Mouse (Mus musculus) embryo, embryonic 11.5 days (tissue): ENCODE measurements around the gene Sdc4.
A peak's percentile ranks its signal among the peaks of the same experiment; 100 is the strongest.

Experiments
- DNase-seq: peaks from one replicate; pipeline ENCODE4 v3.0.0-alpha.2; 2012; ENCODE audit warnings: low read depth, low spot score

Gene Sdc4

DNA sequence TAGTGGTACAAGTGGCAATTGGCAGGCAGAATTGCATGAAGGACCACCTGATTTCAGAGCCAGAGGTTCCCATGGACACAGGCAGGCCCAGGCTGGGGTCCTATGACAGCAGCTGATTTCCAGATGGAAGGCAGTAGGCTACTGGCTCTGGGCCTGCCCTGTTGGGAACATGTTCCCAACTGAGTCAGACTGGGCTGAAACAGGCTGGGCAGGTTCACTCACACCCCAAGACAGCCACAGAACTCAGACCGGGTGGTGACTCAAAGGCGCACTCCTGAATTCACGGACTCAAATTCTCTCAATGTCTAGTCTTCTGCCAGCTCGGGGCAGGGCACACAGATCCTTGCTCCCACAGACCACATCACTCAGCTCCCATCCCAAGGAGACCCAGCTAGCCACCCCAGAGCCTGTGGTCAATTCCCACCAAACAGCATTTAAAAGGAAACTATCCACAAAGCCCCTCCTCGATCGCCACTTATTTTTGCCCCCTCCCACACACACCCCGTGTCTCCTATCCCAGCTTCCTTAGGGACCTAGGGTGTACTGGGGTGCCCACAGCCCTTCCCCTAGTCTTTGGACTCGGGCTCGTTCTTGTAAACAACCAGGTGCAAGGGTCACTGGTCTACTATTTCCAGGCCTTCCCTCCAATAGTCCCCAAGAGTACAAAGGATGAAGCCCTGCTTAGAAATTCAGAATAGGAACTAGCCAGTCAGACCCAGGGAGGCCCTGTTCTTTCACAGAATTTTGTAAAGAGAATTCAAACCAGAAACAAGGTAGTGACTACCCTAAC is 11.8 kb downstream of the Sdc4 start:
- no peak for DNase-seq

DNA sequence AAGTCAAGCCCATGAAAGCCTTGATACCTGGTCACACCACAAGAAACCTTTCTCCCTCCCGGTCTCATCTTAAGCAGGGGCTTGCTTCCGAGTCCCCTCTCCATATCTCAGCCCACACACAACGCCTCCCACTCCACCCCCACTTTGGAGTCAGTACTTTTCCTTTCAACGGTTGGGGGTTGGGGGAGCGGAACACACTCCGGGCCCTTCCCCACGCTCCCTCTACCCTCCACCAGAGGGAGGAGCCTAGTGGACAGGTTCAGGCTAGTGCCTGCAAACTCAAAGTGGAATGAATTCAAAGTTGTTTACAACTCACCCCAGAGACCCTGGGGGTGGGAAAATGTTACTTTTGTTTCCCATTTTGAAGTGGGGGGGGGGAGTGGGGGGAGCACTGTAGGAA is 13.0 kb downstream of the Sdc4 start:
- DNase-seq: no peak

GRCm38 (mm10) chr2:164429881-164430615 is 13.6 kb downstream of the Sdc4 start:
- no peak for DNase-seq

DNA sequence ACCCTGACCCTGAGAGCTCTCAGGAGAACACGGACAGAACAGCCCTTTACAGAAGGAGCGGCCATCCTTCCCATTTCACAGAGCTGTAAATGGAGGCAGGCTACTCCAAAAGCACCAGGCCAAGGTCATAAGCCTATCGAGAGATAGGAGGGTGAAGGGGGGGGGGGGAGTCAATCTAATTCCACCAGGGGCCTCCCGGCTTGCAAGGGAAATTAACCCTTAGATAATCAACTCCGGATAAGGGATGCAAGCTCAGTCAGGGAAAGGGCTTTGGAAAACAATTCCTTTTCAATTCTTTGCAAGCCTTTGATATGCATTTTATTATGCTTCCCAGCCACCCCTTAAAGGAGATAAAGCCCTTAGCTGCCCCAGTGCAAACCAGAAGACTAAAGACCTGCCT is 15.2 kb downstream of the Sdc4 start:
- no peak for DNase-seq

DNA sequence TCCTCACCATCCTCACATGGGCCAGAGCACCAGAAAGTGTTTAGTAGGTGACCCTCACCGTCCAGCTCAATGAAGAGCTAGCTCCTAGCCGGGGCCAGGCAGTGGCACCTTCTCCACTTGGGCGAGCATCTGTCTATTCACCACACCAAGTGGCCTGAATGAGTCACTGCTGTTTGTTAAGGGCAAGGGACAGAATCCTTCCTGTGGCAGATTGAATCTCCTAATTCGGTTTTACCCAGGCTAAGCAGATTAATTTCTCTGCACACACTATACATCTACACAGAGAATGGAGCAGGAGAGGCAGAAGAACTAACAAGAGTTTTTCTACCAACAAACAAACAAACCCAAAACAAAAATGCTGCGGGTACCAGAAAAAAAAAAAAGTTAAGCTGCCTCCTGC is 16.7 kb downstream of the Sdc4 start:
- DNase-seq: no peak

DNA sequence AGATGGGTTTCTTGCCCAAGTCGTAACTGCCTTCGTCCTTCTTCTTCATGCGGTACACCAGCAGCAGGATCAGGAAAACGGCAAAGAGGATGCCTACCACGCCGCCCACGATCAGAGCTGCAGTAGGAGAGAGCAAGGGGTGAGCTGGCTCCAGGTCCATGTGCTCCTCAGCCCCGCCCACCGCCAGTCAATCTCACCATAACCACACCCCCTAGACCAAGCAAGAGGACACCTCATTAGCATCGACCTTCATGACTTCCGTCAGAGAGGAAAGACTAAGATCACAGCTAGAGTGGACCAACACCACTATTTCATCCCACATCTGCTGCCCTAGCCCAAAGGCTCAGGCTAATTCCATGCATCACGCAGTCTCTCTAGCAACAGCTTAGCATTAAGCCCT is 17.6 kb downstream of the Sdc4 start:
- no peak for DNase-seq

DNA sequence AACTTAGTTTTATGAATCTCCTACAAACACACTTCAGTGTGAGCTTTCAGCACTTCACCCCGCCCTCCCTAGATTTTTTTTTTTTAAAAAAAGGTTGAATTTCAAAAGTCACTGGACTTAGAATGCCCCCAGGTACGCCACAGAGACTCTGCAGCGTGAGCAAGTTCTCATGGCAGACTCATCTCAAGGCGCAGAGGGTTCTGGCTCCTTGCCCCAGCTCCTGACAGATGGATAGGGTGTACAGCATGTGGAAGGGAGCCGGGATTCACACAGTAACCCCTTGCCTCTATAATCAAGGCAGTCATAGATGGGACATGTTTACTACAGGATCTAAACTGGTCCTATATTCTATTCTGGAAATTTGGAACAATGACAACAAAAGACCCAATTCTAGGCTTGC is 18.3 kb downstream of the Sdc4 start:
- no peak for DNase-seq

DNA sequence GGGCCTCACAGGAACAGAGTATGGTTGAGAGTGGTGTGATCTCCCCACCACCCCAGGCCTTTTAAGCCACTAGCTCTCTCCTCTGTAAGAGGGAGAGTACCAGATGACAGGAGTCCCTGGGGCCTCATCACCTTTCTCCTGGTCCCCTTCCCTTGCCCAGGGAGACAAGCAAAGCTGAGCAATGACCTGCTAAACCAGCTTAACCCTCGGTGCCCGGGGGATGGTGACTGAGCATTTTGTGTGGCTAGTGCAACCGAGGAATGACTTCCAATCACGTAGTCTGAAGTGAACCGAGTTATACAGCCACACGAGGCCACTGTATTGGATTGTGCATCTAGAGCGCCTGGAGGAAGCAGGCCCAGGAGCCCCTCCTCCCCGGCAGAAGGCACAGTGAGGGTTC is 19.3 kb downstream of the Sdc4 start:
- DNase-seq: no peak

- DNase-seq: no peak
These were observed 20.2 kb downstream of the Sdc4 start for GRCm38 (mm10) chr2:164423464-164423863.

GRCm38 (mm10) chr2:164422675-164423393 is 20.9 kb downstream of the Sdc4 start:
- DNase-seq: no peak

DNA sequence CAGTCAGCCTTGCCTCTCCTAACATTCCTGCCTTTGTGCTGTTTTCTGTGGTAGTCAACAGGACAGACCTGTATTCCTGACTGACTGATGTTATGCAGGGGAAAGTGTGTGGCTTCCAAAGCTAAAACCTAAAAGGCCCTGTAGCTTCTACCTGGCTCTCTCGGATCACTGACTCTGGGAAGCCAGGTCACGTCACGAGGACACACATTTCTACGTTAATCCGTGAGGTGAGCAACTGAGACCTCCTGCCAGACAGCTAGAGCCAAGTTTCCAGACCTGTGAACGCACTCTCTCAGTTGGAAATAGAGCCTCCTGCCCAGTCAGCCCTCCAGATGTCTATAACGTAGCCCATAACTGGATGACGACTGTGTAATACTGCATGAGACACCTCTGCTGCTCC is 21.7 kb downstream of the Sdc4 start:
- no peak for DNase-seq

DNA sequence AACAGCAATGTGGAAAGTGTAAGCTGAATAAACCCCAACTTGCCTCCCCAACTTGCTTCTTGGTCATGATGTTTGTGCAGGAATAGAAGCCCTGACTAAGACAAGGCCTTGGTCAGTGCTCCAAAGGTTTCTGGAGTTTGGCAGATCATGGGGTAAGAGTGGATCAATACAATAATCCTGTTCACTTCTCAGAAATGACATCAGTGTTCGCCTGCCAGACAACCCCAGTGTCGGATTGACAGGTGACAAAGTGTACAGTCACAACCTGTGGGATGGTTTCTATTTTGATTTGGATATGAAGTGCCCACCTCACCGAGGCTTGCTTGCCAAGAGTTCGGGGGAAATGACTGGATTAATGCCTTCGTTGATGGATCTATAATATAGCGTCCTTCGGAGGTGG is 22.4 kb downstream of the Sdc4 start:
- DNase-seq: no peak

DNA sequence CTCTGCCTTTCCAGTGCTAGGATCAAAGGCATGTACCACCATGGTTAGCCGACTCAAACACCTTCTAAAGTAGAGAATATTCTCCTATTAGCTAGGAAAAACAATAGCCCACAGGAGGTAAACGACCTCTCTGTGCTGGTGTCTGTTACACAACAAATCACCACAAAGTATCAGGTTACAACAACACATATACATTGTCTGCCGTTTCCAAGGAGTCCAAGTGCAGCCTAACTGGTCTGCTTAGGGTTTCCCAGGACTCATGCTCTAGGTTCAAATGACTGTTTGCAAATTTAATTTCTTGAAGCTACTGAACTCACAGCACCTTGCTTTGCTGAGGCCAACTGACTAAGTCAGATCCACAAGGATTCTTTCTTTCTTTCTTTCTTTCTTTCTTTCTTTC is 24.2 kb downstream of the Sdc4 start:
- no peak for DNase-seq

- no peak for DNase-seq
These were observed 25.3 kb downstream of the Sdc4 start for GRCm38 (mm10) chr2:164418308-164418875.

- no peak for DNase-seq
These were observed 26.5 kb downstream of the Sdc4 start for GRCm38 (mm10) chr2:164417198-164417597.

DNA sequence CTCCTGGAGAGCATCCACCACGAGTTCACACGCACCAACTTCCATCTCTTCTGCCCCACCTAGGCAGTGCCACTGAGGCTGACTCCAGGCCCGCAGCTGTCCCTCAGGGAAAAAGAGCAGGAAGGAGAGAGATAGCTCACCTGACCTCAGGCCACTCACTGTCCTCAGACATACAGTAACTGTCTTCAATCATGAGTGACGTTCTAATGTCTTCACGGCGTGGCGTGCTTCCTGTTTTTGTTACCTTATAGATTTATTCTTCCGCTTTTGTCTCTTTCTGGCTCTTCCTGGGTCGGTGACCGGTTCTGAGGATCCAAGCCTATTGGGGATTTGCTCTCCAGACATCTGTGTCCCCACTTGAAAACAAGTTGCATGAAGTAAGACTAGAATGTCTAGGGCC is 29.1 kb downstream of the Sdc4 start:
- no peak for DNase-seq

DNA sequence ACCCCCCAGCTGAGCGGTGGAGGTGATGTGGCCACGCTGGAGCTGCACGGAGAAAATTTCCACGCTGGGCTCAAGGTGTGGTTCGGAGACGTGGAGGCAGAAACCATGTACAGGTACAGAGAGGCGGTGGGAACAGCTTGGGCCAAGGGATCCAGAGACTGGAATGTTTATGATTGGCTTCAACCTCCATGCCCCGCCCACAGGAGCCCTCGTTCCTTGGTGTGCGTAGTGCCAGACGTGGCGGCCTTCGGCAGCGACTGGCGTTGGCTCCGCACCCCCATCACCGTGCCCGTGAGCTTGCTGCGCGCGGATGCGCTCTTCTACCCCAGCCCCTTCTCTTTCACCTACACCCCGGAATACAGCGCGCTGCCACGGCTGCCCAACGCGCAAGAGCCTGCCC is 29.5 kb downstream of the Sdc4 start:
- DNase-seq: no peak

DNA sequence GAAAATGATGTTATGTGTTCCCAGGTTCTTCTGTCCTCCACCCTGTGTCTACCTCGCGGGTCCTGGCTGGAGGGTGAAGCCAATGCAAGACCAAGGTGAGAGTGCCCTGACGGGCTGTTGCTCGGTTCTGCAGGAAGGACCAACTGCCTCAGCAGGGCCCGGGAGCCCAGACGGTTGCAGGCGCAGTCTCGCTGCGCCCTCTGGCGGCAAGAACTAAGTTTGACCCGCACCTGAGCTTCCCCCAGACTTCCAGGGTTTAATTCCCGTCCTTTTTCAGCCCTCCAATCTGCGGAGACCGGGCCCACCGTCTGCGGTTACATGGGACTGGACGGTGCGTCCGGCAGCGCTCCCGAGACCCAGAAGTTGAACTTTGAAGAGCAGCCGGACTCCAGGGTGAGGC is 36.0 kb downstream of the Sdc4 start:
- DNase-seq: peak; percentile 75

DNA sequence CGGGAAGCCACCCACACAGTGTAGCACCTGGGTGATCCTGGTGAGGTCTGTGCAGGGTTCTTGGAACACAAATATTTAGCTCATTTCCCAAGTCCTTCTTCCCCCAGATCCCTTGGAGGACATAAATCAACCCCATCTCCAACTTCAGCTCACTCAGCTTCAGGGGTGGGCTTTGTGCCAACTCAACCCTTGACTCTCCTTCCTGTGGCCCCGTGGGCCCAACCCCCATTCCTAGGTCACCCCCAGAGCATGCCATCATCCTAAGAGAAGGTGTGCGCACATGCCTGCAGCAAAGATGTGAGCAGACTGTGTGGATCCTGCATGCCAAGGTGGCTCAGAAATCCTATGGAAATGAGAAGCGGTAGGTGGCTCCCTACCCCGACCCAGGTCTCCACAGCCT is 38.2 kb downstream of the Sdc4 start:
- DNase-seq: no peak

DNA sequence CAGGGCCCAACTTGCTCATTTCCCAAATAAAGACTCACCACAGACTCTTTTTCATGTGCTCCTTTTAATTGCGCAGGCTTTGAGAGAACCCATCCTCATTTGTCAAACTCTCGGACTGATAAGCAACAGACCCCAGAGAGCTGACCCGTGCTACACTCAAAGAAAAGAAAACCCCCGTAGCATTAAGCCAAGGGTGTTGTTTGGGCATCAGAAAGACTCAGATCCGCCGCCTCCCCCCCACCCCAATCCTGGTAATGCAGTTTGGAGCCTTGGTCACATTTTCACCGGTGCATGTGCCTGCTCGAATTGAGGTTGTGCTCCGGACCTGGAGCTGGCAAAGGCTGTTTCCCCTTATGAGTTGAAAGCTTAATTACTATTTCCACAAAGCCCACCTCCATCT is 38.6 kb downstream of the Sdc4 start, which contains the start of gene Matn4:
Gene Matn4 (minus strand): TSS at position 101 of the 400 bp plus-strand sequence.
- DNase-seq: no peak

DNA sequence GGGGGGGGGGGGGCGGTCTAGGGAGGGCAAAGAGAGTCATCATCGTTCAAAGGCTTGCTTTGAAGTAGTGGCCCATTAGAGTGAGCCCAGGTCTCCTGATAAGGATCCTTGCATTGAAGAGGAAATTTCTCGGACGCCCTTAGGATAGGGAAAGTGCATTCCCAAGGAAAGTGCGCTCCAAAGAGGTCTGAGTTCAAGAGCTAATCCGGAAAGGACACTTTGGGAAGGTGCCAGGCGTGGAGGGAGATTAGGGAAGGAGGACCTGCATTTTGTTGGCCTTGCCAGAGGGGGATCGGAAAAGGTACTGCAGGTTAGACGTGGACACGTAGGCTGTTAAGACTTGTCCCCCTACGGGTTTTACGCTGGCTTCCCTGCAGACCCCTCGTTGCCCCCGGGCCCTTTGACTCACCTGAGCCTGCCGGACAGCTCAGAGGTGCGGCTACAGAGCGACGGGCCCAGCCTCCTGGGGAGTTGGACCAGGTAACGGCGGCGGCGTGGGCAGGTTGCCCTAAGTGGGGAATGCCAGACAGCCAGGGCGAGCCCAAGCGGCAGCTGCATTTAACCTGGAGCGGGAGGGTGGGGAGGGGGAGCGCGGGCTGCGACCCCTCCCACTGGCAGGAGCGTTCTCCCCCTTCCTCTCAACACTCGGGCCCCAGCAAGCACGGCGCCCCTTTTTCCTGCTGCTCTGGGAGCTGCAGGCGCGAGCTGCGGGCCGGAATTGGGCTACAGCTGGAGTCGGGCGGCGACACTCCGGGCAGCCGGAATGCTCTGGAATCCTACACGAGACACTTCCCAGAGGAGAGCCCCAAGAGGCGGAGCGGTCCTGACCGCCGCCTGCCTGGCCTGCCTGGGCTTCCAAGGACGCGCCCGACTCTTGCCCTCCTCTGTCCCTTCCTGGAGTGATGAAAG is 39.4 kb downstream of the Sdc4 start:
- DNase-seq: no peak
